Mouse (Mus musculus) lung, embryonic 14.5 days (tissue): Measurements from ENCODE around the gene Mki67. TPM values are rescaled to one million over a fixed set of nuclear protein-coding genes. Genes with fewer than 3 reads are reported as not detected.

Source experiments
- ATAC-seq: fragments of 200-750 bp; cut with Nextera tagmentation; 2 replicates; pipeline ENCODE4 v1.8.0; 2017; ENCODE audit warnings: mild to moderate bottlenecking, moderate TSS enrichment, moderate library complexity; ENCODE audit not compliant: insufficient read depth
- DNase-seq: peaks from one replicate; pipeline ENCODE4 v3.0.0-alpha.2; 2015
- H3K27ac ChIP-seq: fragments of 300-500 bp; sonication (generic); 2 replicates; pipeline ENCODE4 v1.5.1; 2014; ENCODE audit warnings: low read depth, mild to moderate bottlenecking, moderate library complexity
- H3K27me3 ChIP-seq: fragments of 300-500 bp; sonication (generic); 2 replicates; pipeline ENCODE4 v1.6.1; 2014; ENCODE audit warnings: low read length, control low read depth; ENCODE audit not compliant: insufficient read depth
- H3K36me3 ChIP-seq: fragments of 300-500 bp; sonication (generic); 2 replicates; pipeline ENCODE4 v1.6.1; 2014; ENCODE audit warnings: control low read depth; ENCODE audit not compliant: insufficient read depth
- H3K4me1 ChIP-seq: fragments of 300-500 bp; sonication (generic); 2 replicates; pipeline ENCODE4 v1.6.1; 2014; ENCODE audit warnings: antibody characterized with exemption, control low read depth; ENCODE audit not compliant: insufficient read depth
- H3K4me2 ChIP-seq: fragments of 300-500 bp; sonication (generic); 2 replicates; pipeline ENCODE4 v1.6.1; 2014; ENCODE audit warnings: mild to moderate bottlenecking
- H3K4me3 ChIP-seq: fragments of 300-500 bp; sonication (generic); 2 replicates; pipeline ENCODE4 v1.5.1; 2014; ENCODE audit warnings: low read depth, low read length
- H3K9ac ChIP-seq: fragments of 300-500 bp; sonication (generic); 2 replicates; pipeline ENCODE4 v1.6.1; 2014
- H3K9me3 ChIP-seq: fragments of 300-500 bp; sonication (generic); 2 replicates; pipeline ENCODE4 v1.6.1; 2016; ENCODE audit warnings: low read depth, low read length, control low read depth
- CTCF ChIP-seq: IDR thresholded peaks from 2 replicates; pipeline ENCODE4 v1.5.1; 2016; ENCODE audit warnings: antibody characterized with exemption, low read depth
- WGBS: fragments of 180-500 bp; shearing (Covaris S2); extraction: QIAGEN DNeasy Blood & Tissue Kit; methylation state at CpG from one replicate; pipeline ENCODE4 v1.1.7; 2014; 5-methylcytosine and 5-hydroxymethylcytosine counted together
- polyA plus RNA-seq: library from polyadenylated mRNA; unstranded; fragments of >200 nt; fragmentation: Nextera tagmentation; extraction: Ambion mirVana; gene quantifications from 2 replicates; pipeline ENCODE4 v1.2.1, GENCODE M21; 2014

The Mki67 gene
- polyA plus RNA-seq, 1 experiment from 2014 or later = 80.7 TPM

DNA sequence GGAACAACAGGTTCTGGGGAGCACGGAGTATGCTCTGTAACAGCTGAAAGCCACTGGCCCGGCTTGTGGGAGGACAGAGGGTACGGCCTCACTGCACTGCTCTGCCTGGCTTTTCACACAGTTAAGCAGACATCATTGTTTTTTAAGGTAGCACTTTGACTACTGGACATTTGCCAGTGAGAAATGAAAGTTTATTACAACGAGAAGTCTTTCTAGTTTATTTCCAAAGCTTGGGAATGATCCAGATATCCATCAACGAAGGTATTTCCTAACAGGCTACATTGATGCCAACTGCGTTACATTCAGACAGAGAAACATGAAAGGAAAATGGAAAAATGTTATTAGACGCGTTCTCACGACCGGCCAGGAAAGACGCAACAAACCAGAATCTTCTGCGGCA lies 11.9 kb upstream of the Mki67 start:
- Histone ChIP-seq H3K4me2 (no peak overlapping the region), H3K9me3 (no peaks in the 10 kb centered on the region), H3K36me3 (no peaks in the 10 kb centered on the region), H3K9ac (no peak overlapping the region), H3K27me3 (no peaks in the 10 kb centered on the region), H3K27ac (no peak overlapping the region), H3K4me3 (no peak overlapping the region), H3K4me1 (peaks cover 8% of the 10 kb centered on the region)
- no peak for TF ChIP-seq CTCF
- ATAC-seq (no peak), DNase-seq (peak; percentile 52)
- WGBS = 80% methylated on average over 12 of the region's 12 CpGs

DNA sequence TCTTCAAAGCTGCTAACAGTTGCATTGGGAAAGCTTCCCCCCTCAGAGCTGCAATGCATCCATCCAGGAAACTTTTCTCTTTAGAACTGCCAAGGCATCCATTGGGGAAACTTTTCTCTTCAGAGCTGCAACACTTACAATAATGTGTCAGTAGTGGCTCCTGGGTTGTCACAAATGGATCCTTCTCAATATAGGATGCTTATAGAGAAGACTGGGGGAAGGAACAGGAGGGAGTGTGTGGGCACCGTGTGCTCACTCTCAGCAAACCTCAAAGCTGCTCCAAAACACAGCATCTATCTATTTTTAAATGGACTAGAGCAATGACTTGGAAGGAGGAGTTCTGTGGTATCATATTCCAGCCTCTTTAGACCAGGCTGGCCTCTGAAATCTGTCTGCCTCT lies 10.5 kb upstream of the Mki67 start:
- H3K9me3 ChIP-seq = no peaks in the 10 kb centered on the region
- H3K36me3 ChIP-seq = no peaks in the 10 kb centered on the region
- ATAC-seq (no peak), DNase-seq (no peak)
- H3K4me1 ChIP-seq = peaks cover 12% of the 10 kb centered on the region
- 60% methylated on average over 1 of the region's 1 CpGs for WGBS
- H3K9ac ChIP-seq = no peak overlapping the region
- no peak for TF ChIP-seq CTCF
- H3K4me3 ChIP-seq = no peak overlapping the region
- no peak overlapping the region for H3K4me2 ChIP-seq
- H3K27ac ChIP-seq = no peak overlapping the region
- no peaks in the 10 kb centered on the region for H3K27me3 ChIP-seq

DNA sequence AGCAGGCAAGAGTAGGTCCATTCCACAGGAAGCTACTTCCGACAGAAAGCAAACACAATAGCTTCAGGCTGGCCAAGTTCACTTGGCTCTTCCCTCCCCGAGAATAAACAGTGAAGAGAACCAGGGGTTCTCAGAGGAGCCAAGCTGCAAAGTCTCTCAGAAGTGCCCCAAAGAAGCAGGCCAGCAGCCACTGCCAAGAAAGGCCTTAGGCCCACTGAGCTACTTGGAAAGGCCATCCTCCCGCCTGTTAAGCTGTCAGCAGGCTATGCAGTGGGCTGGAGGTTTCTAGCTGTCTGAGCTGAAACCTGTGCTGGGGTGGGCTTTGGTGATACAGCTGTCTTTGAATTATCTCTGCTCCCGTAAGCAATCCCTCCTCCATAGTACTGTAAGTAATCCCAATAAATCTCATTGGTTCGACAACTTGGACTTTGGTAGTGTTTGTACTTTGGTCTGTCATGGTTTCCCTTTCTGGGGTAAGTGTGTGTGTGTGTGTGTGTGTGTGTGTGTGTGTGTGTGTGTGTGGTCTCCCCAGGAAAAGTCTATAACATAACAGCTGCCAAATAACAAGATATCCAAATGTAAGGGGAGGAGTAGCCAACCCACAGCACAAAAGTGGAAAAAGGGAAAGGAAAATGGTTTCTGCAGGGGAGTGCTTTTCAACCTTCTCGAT lies 7.6 kb upstream of the Mki67 start:
- Histone ChIP-seq H3K9me3 (no peaks in the 10 kb centered on the region), H3K27me3 (no peaks in the 10 kb centered on the region), H3K4me1 (peaks cover 12% of the 10 kb centered on the region), H3K27ac (peak overlapping the region; percentile 60), H3K9ac (no peak overlapping the region), H3K4me2 (no peak overlapping the region), H3K36me3 (no peaks in the 10 kb centered on the region), H3K4me3 (no peak overlapping the region)
- peak; percentile 77 for ATAC-seq
- peak; percentile 78 for DNase-seq
- no peak for TF ChIP-seq CTCF
- WGBS = 30% methylated on average over 6 of the region's 6 CpGs

DNA sequence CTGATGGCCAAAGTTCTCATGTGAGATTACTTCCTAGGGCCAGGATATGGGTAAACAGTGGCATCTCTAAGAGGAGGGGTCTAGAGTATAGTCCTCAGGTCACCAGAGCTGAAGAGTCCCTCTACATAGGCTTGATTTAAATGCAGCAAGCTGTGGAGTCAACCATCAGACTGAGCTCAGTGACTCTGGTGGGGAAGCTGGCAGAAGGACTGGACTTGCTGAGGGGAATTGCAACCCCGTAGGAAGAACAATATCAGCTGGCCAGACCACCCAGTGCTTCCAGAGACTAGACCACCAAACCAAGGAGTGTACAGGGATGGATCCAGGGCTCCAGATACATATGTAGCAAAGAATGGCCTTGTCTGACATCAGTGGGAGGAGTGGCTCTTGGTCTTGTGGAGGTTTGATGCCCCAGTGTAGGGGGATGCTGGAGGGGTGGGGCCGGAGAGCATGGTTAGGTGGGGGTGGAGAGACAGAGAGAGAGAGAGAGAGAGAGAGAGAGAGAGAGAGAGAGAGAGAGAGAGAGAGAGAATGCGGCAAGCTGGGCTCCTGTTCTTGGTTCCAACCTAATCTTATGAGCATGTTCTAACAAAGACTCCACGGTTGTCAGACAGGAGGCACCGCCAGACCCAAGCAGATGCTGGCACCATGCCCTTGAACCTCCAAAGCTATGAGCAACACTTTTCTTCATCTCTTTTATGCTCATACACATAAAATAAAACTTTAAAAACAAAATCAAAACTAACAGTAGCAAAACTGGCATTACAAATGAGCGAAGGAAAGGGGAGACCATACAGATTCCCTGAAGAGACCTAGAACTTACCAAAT lies 6.1 kb upstream of the Mki67 start:
- no peaks in the 10 kb centered on the region for H3K36me3 ChIP-seq
- H3K4me3 ChIP-seq = no peak overlapping the region
- ATAC-seq = no peak
- H3K4me1 ChIP-seq = peaks cover 12% of the 10 kb centered on the region
- H3K27me3 ChIP-seq = no peaks in the 10 kb centered on the region
- H3K9me3 ChIP-seq = no peaks in the 10 kb centered on the region
- TF ChIP-seq CTCF = no peak
- peak overlapping the region; percentile 50; the same call in 1 of the 2 replicates for H3K27ac ChIP-seq
- no peak for DNase-seq
- no peak overlapping the region for H3K9ac ChIP-seq
- WGBS = 67% methylated on average over 6 of the region's 6 CpGs
- H3K4me2 ChIP-seq = no peak overlapping the region

DNA sequence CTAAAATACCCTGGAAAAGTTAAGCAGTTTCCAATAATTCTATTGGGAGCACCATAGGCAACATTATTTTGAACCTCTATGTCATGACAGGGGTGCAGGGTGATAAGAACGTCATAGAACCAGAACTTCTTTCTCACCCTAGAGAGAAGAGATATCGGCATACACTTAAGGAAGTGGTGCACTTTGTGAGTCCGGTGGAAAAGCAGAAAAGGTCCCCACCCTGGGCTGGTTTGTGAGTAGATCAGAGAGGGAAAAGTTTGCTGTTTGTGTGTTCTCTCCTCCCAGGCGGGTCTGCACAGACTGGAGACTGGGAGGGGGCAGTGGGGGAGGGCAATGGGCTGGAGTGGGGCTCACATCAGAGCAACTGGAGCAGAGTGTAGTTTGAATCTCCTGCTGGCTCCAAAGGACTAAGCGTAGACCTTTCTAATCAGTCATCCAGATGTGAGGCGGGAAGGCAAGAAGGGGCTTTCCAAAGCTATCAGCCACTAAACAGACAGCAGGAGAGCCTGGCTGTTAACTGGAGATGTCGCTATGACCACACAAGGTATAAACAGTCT lies 5.4 kb upstream of the Mki67 start:
- Histone ChIP-seq H3K27me3 (no peaks in the 10 kb centered on the region), H3K27ac (peak overlapping the region; percentile 50; the same call in 1 of the 2 replicates), H3K36me3 (no peaks in the 10 kb centered on the region), H3K4me3 (no peak overlapping the region), H3K9me3 (no peaks in the 10 kb centered on the region), H3K9ac (no peak overlapping the region), H3K4me1 (peaks cover 12% of the 10 kb centered on the region), H3K4me2 (no peak overlapping the region)
- WGBS = 47% methylated on average over 7 of the region's 7 CpGs
- DNase-seq (no peak), ATAC-seq (no peak)
- TF ChIP-seq CTCF = no peak

DNA sequence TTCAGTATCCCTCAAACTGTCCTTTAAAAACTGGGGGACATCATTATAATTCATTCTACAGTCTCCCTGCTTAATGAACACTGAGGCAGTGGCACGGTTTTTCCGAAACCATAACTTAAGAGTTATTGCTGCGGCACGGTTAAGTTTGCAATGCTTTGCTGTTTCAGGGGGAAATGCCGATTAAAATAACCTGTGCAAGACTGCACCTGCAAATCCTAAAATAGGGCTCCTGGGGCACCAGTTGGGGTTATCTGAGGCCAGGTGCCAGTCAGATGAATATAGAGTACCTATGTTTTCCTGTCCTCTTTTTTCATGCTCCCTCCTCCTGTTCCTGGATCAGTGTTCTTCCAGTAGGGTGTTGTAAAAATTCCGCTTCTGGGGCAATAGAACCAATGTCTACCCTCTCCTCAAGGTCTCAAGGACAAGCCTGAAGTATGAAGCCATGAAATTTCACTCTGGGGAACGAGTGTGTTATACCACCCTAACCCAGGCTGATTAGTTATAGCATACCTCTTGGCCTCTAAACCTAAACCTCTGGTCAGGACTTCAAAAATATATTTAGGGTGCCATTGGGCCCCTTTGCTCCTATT lies 902 bp upstream of the Mki67 start:
- Histone ChIP-seq H3K9ac (peak overlapping the region; percentile 40), H3K4me3 (peak overlapping the region; percentile 94), H3K27me3 (no peaks in the 10 kb centered on the region), H3K4me2 (peak overlapping the region; percentile 83), H3K36me3 (peaks cover 8% of the 10 kb centered on the region), H3K4me1 (peaks cover 7% of the 10 kb centered on the region; the same call in 1 of the 2 replicates), H3K9me3 (no peaks in the 10 kb centered on the region), H3K27ac (no peak overlapping the region)
- DNase-seq (no peak), ATAC-seq (no peak)
- WGBS = 62% methylated on average over 7 of the region's 7 CpGs
- no peak for TF ChIP-seq CTCF
